Mouse (Mus musculus) embryonic fibroblast, embryonic 13.5 days (primary cell): Measurements from ENCODE around the gene Nol4l.

Experiments used
- CTCF ChIP-seq: IDR thresholded peaks from 2 replicates; pipeline ENCODE4 v1.5.1; 2011; ENCODE audit warnings: mild to moderate bottlenecking, control low read depth, low read length, moderate library complexity, borderline replicate concordance; ENCODE audit not compliant: insufficient read depth
- POLR2A ChIP-seq: IDR thresholded peaks from 2 replicates; pipeline ENCODE4 v1.6.1; 2011; ENCODE audit warnings: low read depth, mild to moderate bottlenecking, control low read depth, low read length, moderate library complexity

GRCm38 (mm10) chr2:153525906-153526311 is 3.9 kb downstream of the Nol4l start:
- TF ChIP-seq CTCF, result no peak
- no peak for TF ChIP-seq POLR2A
